Mouse (Mus musculus) G1E (cell line): ENCODE results near the gene Rbm25.

Source experiments
- CTCF ChIP-seq: IDR thresholded peaks from 2 replicates; pipeline ENCODE4 v1.5.1; 2012; ENCODE audit warnings: low read depth, low read length, inconsistent platforms, mixed read lengths
- GATA1 ChIP-seq: IDR thresholded peaks from 2 replicates; pipeline ENCODE4 v1.6.1; 2012; ENCODE audit warnings: borderline replicate concordance, low read length, inconsistent platforms, mixed read lengths

GRCm38 (mm10) chr12:83685466-83685865 is 54.4 kb downstream of the Rbm25 start:
- TF ChIP-seq CTCF (no peak), GATA1 (no peak)
